Mouse (Mus musculus): ENCODE data around the gene Ino80b. TPM values are rescaled to one million over a fixed set of nuclear protein-coding genes. Genes with fewer than 3 reads are reported as not detected.
A peak's percentile ranks its signal among the peaks of the same experiment; 100 is the strongest.

Ino80b gene
- polyA plus RNA-seq, 2 experiments = 14.7 to 35.9 TPM

DNA sequence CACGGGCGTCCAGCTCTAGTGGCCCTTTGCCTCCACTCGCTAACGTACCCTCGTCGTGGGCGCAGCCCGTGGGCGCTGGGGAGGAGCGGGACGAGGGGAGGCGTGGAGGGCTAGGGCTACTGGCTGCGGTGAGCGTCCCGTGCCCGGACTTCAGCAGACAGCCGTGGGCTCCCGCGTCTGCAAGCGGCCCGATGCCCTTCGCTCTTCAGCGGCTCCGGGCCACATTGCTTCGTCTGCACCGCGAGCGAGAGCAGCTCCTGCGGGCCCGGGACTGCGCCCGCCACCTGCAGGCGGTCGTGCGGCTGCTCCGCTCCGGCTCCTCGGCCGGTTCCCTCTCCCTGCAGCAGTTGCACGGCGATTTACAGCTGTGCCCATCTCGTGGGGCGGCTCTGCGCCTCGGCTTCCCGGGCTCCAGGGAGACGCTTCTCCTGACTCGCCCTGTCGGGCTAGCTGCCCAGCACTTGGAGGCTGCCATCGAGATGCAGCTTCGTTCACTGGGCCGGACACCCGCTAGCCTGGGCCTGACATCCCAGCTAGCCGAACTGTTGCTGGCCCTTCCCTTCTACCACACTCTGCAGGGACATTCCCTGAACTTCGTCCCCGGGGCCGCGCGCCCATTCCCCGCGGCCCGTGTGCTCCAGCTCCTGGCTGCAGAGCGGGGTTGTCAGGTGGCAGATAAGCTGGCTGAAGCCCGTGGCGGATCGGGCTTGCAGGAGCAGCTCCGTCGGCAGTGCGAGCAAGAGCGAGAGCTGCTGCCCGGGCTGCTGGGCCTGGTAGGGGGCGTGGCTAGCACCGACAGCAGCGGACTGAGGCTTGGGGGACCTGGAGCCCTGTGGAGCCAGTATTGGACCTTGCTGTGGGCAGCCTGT, 23.3 kb downstream of the Ino80b start:
- no peaks in the 10 kb centered on the region for H3K9me3 ChIP-seq (ENCODE audit: control insufficient read depth, low read length)
- H3K27me3 ChIP-seq (ENCODE audit: control insufficient read depth, insufficient read depth, low read length) = no peaks in the 10 kb centered on the region
- peak; percentile 78 for ATAC-seq (ENCODE audit: low FRiP score, low read depth)
- peak overlapping the region; percentile 76 for H3K9ac ChIP-seq (ENCODE audit: low read depth, low read length, severe bottlenecking)
- H3K36me3 ChIP-seq (ENCODE audit: control insufficient read depth, insufficient read depth, low read length) = no peaks in the 10 kb centered on the region
- DNase-seq (ENCODE audit: low spot score) = peak; percentile 51
- H3K4me1 ChIP-seq (ENCODE audit: control insufficient read depth, insufficient read depth, low read length) = peaks cover 12% of the 10 kb centered on the region
- H3K4me3 ChIP-seq (replicated peaks; ENCODE audit: low read length) = peak overlapping the region; percentile 76
- peak overlapping the region; percentile 77 for H3K27ac ChIP-seq (replicated peaks; ENCODE audit: low read depth, low read length)
- peak overlapping the region; percentile 98 for H3K4me2 ChIP-seq (replicated peaks; ENCODE audit: low read depth, low read length, severe bottlenecking)
- under 1% methylated on average over 58 of the region's 74 CpGs for WGBS
- TF ChIP-seq POLR2A (IDR thresholded peaks at IDR 0.05; ENCODE audit: borderline replicate concordance, extremely low read depth, insufficient read depth, insufficient read length) = no peak

GRCm38 (mm10) chr6:83101316-83101687, 23.9 kb downstream of the Ino80b start, which contains the start of the genes Ccdc142 and Gm42688:
TSS of gene Ccdc142 (plus strand) at chr6:83101601.
TSS of gene Gm42688 (plus strand) at chr6:83101617.
- ATAC-seq (ENCODE audit: low FRiP score, low read depth) (peak; percentile 91), DNase-seq (ENCODE audit: low spot score) (peak; percentile 90)
- H3K27ac ChIP-seq (replicated peaks; ENCODE audit: low read depth, low read length) = peak within 1 kb of the TSS; percentile 77
- no peaks in the 10 kb centered on the region for H3K27me3 ChIP-seq (ENCODE audit: control insufficient read depth, insufficient read depth, low read length)
- 3% methylated on average over 25 of the region's 25 CpGs for WGBS
- peak within 1 kb of the TSS; percentile 98 for H3K4me2 ChIP-seq (replicated peaks; ENCODE audit: low read depth, low read length, severe bottlenecking)
- TF ChIP-seq POLR2A (IDR thresholded peaks at IDR 0.05; ENCODE audit: borderline replicate concordance, extremely low read depth, insufficient read depth, insufficient read length) = peak; percentile 68; the same call in 1 of the 2 replicates
- peaks cover 12% of the 10 kb centered on the region for H3K4me1 ChIP-seq (ENCODE audit: control insufficient read depth, insufficient read depth, low read length)
- H3K36me3 ChIP-seq (ENCODE audit: control insufficient read depth, insufficient read depth, low read length) = no peaks in the 10 kb centered on the region
- peak within 1 kb of the TSS; percentile 76 for H3K4me3 ChIP-seq (replicated peaks; ENCODE audit: low read length)
- H3K9ac ChIP-seq (ENCODE audit: low read depth, low read length, severe bottlenecking) = peak within 1 kb of the TSS; percentile 76
- H3K9me3 ChIP-seq (ENCODE audit: control insufficient read depth, low read length) = no peaks in the 10 kb centered on the region

DNA sequence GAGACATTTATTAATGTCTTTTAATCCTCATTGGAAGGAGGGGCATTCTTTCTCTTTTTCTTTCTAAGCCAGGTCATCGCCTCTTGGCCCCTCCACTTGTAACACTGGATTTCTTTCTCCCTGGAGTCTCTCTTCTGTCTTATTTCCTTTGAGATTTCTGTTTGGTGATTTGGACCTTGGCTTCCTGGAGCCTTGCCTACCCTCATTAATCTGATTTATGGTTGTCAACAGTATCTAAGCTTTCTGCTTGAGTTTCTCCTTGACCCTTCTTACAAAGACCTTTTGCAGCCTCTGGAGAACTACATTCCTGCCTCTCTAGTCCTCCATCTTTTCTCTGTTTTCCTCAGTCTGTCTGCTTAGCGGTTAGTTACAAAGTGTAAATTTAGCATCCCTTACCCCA, 26.8 kb downstream of the Ino80b start:
- no peaks in the 10 kb centered on the region for H3K9me3 ChIP-seq (ENCODE audit: control insufficient read depth, low read length)
- ATAC-seq (ENCODE audit: low FRiP score, low read depth) = no peak
- H3K9ac ChIP-seq (ENCODE audit: low read depth, low read length, severe bottlenecking) = no peak overlapping the region
- H3K4me1 ChIP-seq (ENCODE audit: control insufficient read depth, insufficient read depth, low read length) = peaks cover 11% of the 10 kb centered on the region
- H3K27me3 ChIP-seq (ENCODE audit: control insufficient read depth, insufficient read depth, low read length) = no peaks in the 10 kb centered on the region
- no peak for TF ChIP-seq POLR2A (IDR thresholded peaks at IDR 0.05; ENCODE audit: borderline replicate concordance, extremely low read depth, insufficient read depth, insufficient read length)
- H3K36me3 ChIP-seq (ENCODE audit: control insufficient read depth, insufficient read depth, low read length) = no peaks in the 10 kb centered on the region
- H3K27ac ChIP-seq (replicated peaks; ENCODE audit: low read depth, low read length) = no peak overlapping the region
- no peak for DNase-seq (ENCODE audit: low spot score)
- H3K4me3 ChIP-seq (replicated peaks; ENCODE audit: low read length) = no peak overlapping the region
- 68% methylated on average over 2 of the region's 2 CpGs for WGBS
- H3K4me2 ChIP-seq (replicated peaks; ENCODE audit: low read depth, low read length, severe bottlenecking) = no peak overlapping the region

- Histone ChIP-seq H3K4me2 (replicated peaks; ENCODE audit: low read depth, low read length, severe bottlenecking) (no peak overlapping the region), H3K4me1 (ENCODE audit: control insufficient read depth, insufficient read depth, low read length) (no peaks in the 10 kb centered on the region), H3K9ac (ENCODE audit: low read depth, low read length, severe bottlenecking) (no peak overlapping the region), H3K27me3 (ENCODE audit: control insufficient read depth, insufficient read depth, low read length) (no peaks in the 10 kb centered on the region), H3K4me3 (replicated peaks; ENCODE audit: low read length) (no peak overlapping the region), H3K36me3 (ENCODE audit: control insufficient read depth, insufficient read depth, low read length) (no peaks in the 10 kb centered on the region), H3K27ac (replicated peaks; ENCODE audit: low read depth, low read length) (no peak overlapping the region), H3K9me3 (ENCODE audit: control insufficient read depth, low read length) (no peaks in the 10 kb centered on the region)
- no peak for ATAC-seq (ENCODE audit: low FRiP score, low read depth)
- no peak for DNase-seq (ENCODE audit: low spot score)
- 44% methylated on average over 6 of the region's 6 CpGs for WGBS
- no peak for TF ChIP-seq POLR2A (IDR thresholded peaks at IDR 0.05; ENCODE audit: borderline replicate concordance, extremely low read depth, insufficient read depth, insufficient read length)
These were observed 29.3 kb downstream of the Ino80b start for GRCm38 (mm10) chr6:83095968-83096367.

DNA sequence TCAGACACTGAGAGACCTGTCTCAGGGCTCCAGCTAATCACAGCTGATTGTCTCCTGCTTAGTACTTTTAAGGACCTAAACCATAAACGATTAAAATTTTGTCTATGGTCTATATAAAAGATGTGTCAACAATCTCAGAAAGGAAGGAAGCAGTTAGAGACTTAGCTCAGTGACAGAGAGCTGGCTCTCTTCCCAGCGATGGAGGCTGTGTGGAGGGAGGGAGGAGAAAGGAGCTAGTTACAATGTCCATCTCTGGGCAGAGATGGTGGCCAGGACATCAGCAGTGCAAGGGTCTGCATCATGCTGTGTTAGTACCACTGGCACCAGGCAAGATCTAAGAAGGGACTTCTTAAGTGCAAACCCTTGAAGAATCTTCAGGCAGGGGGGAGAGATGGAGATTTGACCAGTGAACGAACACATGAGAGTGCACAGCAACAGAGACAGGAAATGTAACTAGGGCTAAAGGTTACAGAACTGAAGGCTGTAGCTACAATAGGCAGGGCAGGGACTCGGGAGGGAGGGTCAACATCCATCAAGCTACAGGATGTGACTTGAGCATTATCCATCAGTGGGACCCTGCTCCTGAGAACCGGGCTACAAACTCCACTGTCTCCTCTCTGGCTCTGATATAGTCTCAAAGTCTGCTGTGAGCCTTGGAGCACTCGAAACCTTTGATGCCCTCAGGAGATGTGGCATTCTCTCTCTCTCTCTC, 32.7 kb downstream of the Ino80b start:
- Histone ChIP-seq H3K36me3 (ENCODE audit: control insufficient read depth, insufficient read depth, low read length) (no peaks in the 10 kb centered on the region), H3K27me3 (ENCODE audit: control insufficient read depth, insufficient read depth, low read length) (peaks cover 17% of the 10 kb centered on the region), H3K27ac (replicated peaks; ENCODE audit: low read depth, low read length) (no peak overlapping the region), H3K4me3 (replicated peaks; ENCODE audit: low read length) (no peak overlapping the region), H3K4me1 (ENCODE audit: control insufficient read depth, insufficient read depth, low read length) (no peaks in the 10 kb centered on the region), H3K4me2 (replicated peaks; ENCODE audit: low read depth, low read length, severe bottlenecking) (no peak overlapping the region), H3K9me3 (ENCODE audit: control insufficient read depth, low read length) (no peaks in the 10 kb centered on the region), H3K9ac (ENCODE audit: low read depth, low read length, severe bottlenecking) (no peak overlapping the region)
- DNase-seq (ENCODE audit: low spot score) (no peak), ATAC-seq (ENCODE audit: low FRiP score, low read depth) (no peak)
- no peak for TF ChIP-seq POLR2A (IDR thresholded peaks at IDR 0.05; ENCODE audit: borderline replicate concordance, extremely low read depth, insufficient read depth, insufficient read length)
- WGBS = 43% methylated on average over 6 of the region's 6 CpGs

Measured in limb, embryonic 14.5 days (tissue).